Mouse (Mus musculus) central nervous system, embryonic 18 days (tissue): ENCODE measurements around the gene Olfr391-ps. TPM values are rescaled to one million over a fixed set of nuclear protein-coding genes. Genes with fewer than 3 reads are reported as not detected.

Source experiments
- polyA plus RNA-seq: library from polyadenylated mRNA; depleted of rRNA; stranded (reverse); fragments of >200 nt; gene quantifications from 2 replicates; pipeline ENCODE4 v1.2.3, GENCODE M21; 2012; rRNA removed

The Olfr391-ps gene
- polyA plus RNA-seq: not detected in 2 replicates

GRCm38 (mm10) chr11:73802952-73803351, at the start of gene Olfr391-ps:
Gene Olfr391-ps (minus strand): TSS chr11:73803052.

GRCm38 (mm10) chr11:73851354-73851753, 48.5 kb upstream of the Olfr391-ps start, which contains the start of gene Olfr393:
Gene Olfr393 (minus strand): TSS chr11:73851454.

DNA sequence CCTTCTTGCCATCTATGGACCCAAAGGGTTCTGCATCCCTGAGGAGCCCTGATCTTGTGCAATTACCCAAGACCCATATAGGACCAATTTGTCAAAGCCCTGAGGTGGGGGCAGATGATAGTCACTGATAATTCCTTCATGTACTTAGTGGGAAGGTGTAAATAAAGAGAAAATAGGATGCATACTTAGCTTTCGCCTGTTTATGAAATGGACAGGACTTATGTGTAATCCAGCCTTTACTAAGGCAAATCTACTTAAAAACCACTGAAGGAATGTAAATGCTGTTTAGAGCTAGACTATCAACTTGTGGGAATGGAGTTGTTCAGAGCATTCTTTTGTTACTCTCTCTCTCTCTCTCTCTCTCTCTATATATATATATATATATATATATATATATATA, 14.1 kb upstream of the Olfr391-ps start, which contains the start of gene Olfr392:
Olfr392 (minus strand) TSS at position 101 of the 400 bp plus-strand sequence.

DNA sequence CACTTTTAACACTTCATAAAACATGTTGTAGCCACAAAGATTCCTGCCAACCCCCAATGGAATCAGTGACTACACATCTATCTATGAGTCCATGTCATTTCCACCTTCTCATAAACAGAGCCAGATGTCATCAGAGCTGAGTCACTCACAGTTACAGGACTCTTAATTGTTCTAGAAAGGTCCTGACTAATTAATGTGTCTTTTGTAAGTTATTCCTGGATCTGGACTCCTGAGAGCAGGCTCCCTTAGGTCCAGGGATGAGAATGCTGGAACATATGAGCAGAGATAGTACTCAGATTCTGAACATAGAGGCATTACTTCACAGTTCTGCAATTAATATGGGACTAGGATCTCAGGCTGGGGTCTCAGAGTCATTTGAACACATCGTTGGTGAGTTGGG, 20.2 kb downstream of the Olfr391-ps start, which contains the start of gene Olfr390:
Olfr390 (plus strand) TSS at position 301 of the 400 bp plus-strand sequence.

DNA sequence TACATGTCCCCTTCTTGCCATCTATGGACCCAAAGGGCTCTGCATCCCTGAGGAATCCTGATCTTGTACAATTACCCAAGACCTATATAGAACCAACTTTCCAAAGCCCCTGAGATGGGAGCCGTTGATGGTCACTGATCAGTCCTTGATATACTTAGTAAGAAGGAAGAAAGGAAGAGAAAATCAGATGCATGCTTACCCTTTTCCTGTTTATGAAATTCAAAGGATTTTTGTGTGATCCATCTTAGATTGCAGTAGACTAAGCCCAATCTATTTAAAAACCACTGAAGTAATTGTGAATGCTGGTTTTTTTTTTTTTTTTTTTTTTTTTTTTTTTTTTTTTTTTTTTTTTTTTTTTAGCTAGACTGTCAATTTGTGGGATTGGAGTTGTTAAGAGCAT, 22.2 kb downstream of the Olfr391-ps start, which contains the start of gene Olfr389:
Olfr389 (minus strand) TSS at position 101 of the 400 bp plus-strand sequence.

Other genes with a start within 250 kb of the Olfr391-ps start
- not detected in 2 replicates for gene Olfr385, start 210.0 kb downstream of the Olfr391-ps start, polyA plus RNA-seq
- not detected in 2 replicates for gene Olfr384, start 204.5 kb downstream of the Olfr391-ps start, polyA plus RNA-seq
- gene Zfp735, start 114.3 kb downstream of the Olfr391-ps start, polyA plus RNA-seq: not detected in 2 replicates
- not detected in 2 replicates for gene Olfr389, start 22.3 kb downstream of the Olfr391-ps start, polyA plus RNA-seq
- not detected in 2 replicates for gene Olfr390, start 20.1 kb downstream of the Olfr391-ps start, polyA plus RNA-seq
- gene Olfr392, start 14.0 kb upstream of the Olfr391-ps start, polyA plus RNA-seq: not detected in 2 replicates
- not detected in 2 replicates for gene Olfr393, start 48.4 kb upstream of the Olfr391-ps start, polyA plus RNA-seq
- gene Olfr394, start 87.7 kb upstream of the Olfr391-ps start, polyA plus RNA-seq: not detected in 2 replicates
- gene Olfr395, start 106.2 kb upstream of the Olfr391-ps start, polyA plus RNA-seq: not detected in 2 replicates
- not detected in 2 replicates for gene Olfr23, start 133.6 kb upstream of the Olfr391-ps start, polyA plus RNA-seq
- gene Olfr397, start 157.8 kb upstream of the Olfr391-ps start, polyA plus RNA-seq: not detected in 2 replicates
- not detected in 2 replicates for gene Olfr398, start 187.4 kb upstream of the Olfr391-ps start, polyA plus RNA-seq